Mouse (Mus musculus): ENCODE measurements at regions not wholly inside any gene's neighbourhood (a gene's known extent, or its start where the extent isn't known, plus 50 kb on each side); places are given as distances from the start of the nearest gene placed in this dataset.

GRCm38 (mm10) chr16:73471547-73471946 is 940.1 kb downstream of the Robo2 start:
- peak in 1 of 2 experiments; percentile 10 for DNase-seq (ENCODE audit: extremely low spot score in 1 of 2, low spot score in 2 of 2)
- H3K4me3 ChIP-seq, result no peak overlapping the region

DNA sequence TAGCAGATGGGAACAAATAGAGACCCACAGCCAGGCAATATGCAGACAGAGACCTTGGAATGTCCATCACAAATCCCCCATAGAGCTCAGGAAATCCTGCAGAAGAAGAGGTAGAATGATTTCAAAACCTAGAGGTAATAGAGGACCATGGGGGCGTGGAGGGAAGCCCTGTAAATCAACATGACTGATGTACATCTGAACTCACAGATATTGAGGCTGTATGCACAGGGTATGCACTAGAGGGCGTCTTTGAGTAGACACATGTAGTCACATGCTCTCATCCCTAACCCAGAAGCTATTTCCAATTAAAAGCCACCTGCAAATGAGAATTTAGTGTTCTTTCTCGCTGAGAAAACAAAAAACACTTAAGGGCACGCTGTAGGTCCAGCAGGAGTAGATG is 941.1 kb downstream of the Robo2 start:
- no peak; the same call in 1 of the 2 replicates for TF ChIP-seq CTCF (IDR thresholded peaks at IDR 0.05)
- intact Hi-C loops (cut with DNase I), result no loop called here

More at GRCm38 (mm10) chr16:73471547-73471946, 940.1 kb downstream of the Robo2 start:
- intact Hi-C loops (cut with DNase I), result no loop called here
- no peak for TF ChIP-seq CTCF (IDR thresholded peaks at IDR 0.05)
- no peak overlapping the region for H3K27ac ChIP-seq

DNA sequence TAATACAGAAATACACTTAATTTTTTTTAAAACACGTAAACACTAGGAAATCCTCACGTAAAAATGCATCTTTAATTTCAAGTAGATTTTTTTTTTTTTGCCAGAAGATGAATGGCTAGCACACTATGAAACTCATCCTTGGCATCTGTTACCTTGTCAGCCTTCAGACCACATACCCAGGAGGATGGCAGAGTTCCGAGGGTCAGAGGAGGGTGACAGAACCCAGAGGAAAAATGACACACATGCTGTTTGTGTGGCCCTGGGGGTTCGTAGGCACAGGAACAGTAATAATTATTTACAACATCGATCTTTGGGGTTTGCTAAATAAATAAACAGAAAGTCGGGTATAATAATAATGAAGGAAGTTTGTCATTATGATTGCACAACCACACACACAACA is 945.3 kb downstream of the Robo2 start:
- no peak for DNase-seq (ENCODE audit: extremely low spot score in 1 of 2, low spot score in 2 of 2)
- no peak for TF ChIP-seq CTCF (IDR thresholded peaks at IDR 0.05)
- intact Hi-C loops (cut with DNase I), result no loop called here
- no peak overlapping the region for H3K27ac ChIP-seq
- no peak overlapping the region for H3K4me3 ChIP-seq

More for the DNA sequence above, 941.1 kb downstream of the Robo2 start:
- DNase-seq (ENCODE audit: extremely low spot score in 1 of 2, low spot score in 2 of 2), result no peak
- no peak overlapping the region for H3K4me3 ChIP-seq
- H3K27ac ChIP-seq, result no peak overlapping the region

DNA sequence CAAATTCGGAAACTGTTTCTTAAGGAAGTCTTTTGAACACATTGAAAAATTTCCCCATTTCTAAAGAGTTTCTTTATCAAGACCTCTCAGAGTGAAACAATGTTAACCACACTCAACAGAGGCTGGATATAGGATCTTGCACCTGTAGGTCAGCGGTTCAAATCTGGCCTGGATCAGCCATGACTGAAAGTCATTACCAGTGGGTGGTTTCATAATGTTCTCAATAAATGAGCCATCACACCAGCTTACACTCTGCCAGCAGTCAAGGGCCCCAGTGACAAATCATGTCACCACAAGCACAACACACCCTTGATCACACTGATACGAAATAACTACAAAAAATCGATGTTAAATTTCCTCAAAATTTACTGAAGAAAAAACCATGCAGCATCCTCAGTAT is 949.1 kb downstream of the Robo2 start:
- no peak for DNase-seq (ENCODE audit: extremely low spot score in 1 of 2, low spot score in 2 of 2)

DNA sequence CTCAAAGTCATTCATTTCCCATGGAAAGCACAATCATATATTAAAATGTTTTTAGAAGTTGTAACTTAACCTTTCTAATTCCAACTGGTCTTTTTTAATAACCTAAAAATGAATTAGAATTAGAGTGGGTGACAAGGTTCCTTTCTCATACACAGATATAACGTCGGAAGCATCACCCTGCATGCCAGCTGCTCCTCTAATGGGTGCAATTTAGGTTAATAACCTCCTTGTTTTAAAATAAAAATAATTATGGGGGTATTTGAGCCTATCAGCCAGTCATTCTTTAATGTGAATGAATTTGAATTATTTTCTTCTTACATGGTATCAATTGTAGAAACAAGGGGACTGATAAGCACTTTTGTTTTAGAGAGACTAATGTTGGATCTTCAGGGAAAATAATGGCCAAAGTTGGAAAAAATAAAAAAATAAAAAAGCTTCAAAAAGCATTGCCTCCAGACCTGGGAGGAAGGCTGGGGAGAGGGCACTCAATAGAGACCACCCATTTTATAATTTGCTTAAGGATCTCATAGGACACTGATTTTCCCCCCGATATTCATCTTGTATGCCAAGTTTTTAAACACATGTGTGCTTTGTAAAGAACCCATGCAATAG is 960.9 kb downstream of the Robo2 start:
- DNase-seq (ENCODE audit: extremely low spot score in 1 of 2, low spot score in 2 of 2), result no peak
- Histone ChIP-seq H3K4me3 (no peak overlapping the region), H3K27ac (no peak overlapping the region)
- no peak for TF ChIP-seq CTCF (IDR thresholded peaks at IDR 0.05)
- intact Hi-C loops (cut with DNase I), result no loop called here

More for the DNA sequence above, 949.1 kb downstream of the Robo2 start:
- intact Hi-C loops (cut with DNase I), result no loop called here
- Histone ChIP-seq H3K27ac (no peak overlapping the region), H3K4me3 (no peak overlapping the region)
- TF ChIP-seq CTCF (IDR thresholded peaks at IDR 0.05), result no peak

DNA sequence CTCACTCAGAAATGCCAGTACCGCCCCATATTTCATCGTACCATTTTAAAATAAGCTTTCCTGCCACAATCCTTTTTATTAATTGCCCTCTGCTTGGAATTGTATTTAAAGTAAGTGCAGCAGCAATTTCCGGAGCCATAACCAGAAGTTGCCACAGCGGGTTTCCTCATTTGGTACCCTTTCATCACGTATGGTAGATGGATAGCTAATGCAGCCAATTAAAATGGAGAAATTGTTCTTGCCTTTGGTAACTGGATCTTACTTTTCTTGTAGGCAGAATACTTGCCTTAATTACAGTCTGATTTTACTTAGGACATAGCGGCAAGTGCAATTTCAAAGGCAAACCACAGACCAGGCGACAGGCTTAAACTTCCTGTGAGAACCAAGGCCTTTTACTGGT is 961.8 kb downstream of the Robo2 start:
- intact Hi-C loops (cut with DNase I), result no loop called here
- Histone ChIP-seq H3K4me3 (no peak overlapping the region), H3K27ac (no peak overlapping the region)
- TF ChIP-seq CTCF (IDR thresholded peaks at IDR 0.05), result no peak
- DNase-seq (ENCODE audit: extremely low spot score in 1 of 2, low spot score in 2 of 2), result no peak

GRCm38 (mm10) chr16:73435726-73436125 is 975.9 kb downstream of the Robo2 start:
- no peak for DNase-seq (ENCODE audit: extremely low spot score in 1 of 2, low spot score in 2 of 2)
- intact Hi-C loops (cut with DNase I), result no loop called here
- TF ChIP-seq CTCF (IDR thresholded peaks at IDR 0.05), result no peak
- no peak overlapping the region for H3K27ac ChIP-seq
- no peak overlapping the region for H3K4me3 ChIP-seq

GRCm38 (mm10) chr16:73424851-73425250 is 986.8 kb downstream of the Robo2 start:
- Histone ChIP-seq H3K4me3 (no peak overlapping the region), H3K27ac (no peak overlapping the region)
- intact Hi-C loops (cut with DNase I), result no loop called here
- no peak for TF ChIP-seq CTCF (IDR thresholded peaks at IDR 0.05)
- DNase-seq (ENCODE audit: extremely low spot score in 1 of 2, low spot score in 2 of 2), result no peak

GRCm38 (mm10) chr16:73424311-73424710 is 987.3 kb downstream of the Robo2 start:
- Histone ChIP-seq H3K27ac (no peak overlapping the region), H3K4me3 (no peak overlapping the region)
- no peak for DNase-seq (ENCODE audit: extremely low spot score in 1 of 2, low spot score in 2 of 2)
- intact Hi-C loops (cut with DNase I), result no loop called here
- TF ChIP-seq CTCF (IDR thresholded peaks at IDR 0.05), result no peak

GRCm38 (mm10) chr16:73404509-73404908 is 1007.1 kb downstream of the Robo2 start:
- DNase-seq (ENCODE audit: extremely low spot score in 1 of 2, low spot score in 2 of 2), result no peak
- intact Hi-C loops (cut with DNase I), result no loop called here

GRCm38 (mm10) chr16:73404099-73404498 is 1007.5 kb downstream of the Robo2 start:
- intact Hi-C loops (cut with DNase I), result no loop called here
- Histone ChIP-seq H3K27ac (no peak overlapping the region), H3K4me3 (no peak overlapping the region)
- no peak for TF ChIP-seq CTCF (IDR thresholded peaks at IDR 0.05)
- DNase-seq (ENCODE audit: extremely low spot score in 1 of 2, low spot score in 2 of 2), result no peak

More at GRCm38 (mm10) chr16:73404509-73404908, 1007.1 kb downstream of the Robo2 start:
- TF ChIP-seq CTCF (IDR thresholded peaks at IDR 0.05), result no peak
- Histone ChIP-seq H3K4me3 (no peak overlapping the region), H3K27ac (no peak overlapping the region)

DNA sequence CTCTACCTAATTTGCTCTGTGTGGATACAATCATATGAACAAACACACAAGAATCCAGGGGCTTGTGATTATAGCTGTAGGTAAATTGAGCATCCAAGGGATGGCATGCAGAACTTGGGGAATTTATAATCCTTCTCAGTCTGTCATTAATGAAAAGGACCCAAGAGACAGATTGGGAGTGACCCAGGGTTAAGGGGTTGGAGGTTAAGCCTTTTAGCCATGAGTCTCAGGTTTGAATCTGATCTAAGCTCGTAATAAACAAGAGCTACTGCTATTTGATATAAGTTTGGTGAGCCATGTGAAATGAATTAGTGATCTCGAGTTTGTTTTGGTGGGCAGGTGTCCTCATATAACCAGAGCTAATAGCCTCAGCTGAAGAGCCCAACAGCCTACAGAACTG is 1032.6 kb downstream of the Robo2 start:
- DNase-seq (ENCODE audit: extremely low spot score in 1 of 2, low spot score in 2 of 2), result no peak
- Histone ChIP-seq H3K4me3 (no peak overlapping the region), H3K27ac (no peak overlapping the region)
- intact Hi-C loops (cut with DNase I), result no loop called here
- no peak for TF ChIP-seq CTCF (IDR thresholded peaks at IDR 0.05)

DNA sequence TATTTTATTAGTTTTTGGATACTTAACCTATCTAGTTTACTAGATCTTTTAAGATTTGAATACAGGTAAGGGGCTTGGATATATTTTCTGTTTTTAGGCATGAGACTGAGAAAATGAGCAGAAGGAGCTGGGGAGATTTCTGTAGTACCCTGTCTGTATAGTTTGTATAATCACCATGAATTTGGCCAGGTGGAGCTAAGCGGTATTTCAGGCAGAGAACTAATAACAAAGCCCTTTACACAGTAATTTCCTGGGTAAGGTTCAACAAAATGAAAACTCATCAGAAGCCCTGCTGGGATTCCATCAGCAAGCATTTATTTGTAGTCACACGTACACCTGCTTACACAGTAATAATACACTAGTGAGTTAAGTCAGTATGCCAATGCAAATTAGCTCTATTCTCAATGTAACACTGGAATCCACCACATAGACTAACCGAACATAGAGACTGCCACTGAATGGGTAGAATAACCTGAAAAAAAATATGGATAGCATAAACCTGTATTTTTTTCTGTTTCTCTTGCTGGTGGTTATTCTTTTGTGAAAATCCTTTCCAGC is 1036.9 kb downstream of the Robo2 start:
- Histone ChIP-seq H3K4me3 (no peak overlapping the region), H3K27ac (no peak overlapping the region)
- intact Hi-C loops (cut with DNase I), result no loop called here
- no peak for DNase-seq (ENCODE audit: extremely low spot score in 1 of 2, low spot score in 2 of 2)
- no peak for TF ChIP-seq CTCF (IDR thresholded peaks at IDR 0.05)
